8 mouse cellular contexts compared by ENCODE assay signal in genomic region chr14:77141324-77142282, GRCm38 (mm10). TPM values are rescaled to one million over a fixed set of nuclear protein-coding genes. Genes with fewer than 3 reads are reported as not detected.
DNase-seq lines count a peak whose midpoint lies in the region; ATAC-seq lines count a peak whose summit lies in the region.

No protein-coding gene starts in this region.

- DNase-seq in ovary, postnatal 10 days (ENCODE audit: low spot score) = peak; percentile 53
- no peak for DNase-seq in ovary, adult 18-20 months (ENCODE audit: low spot score)
- DNase-seq in cerebellum, postnatal 36 days = peak; percentile 74 to 87
- peak; percentile 85 for DNase-seq in gastrocnemius, postnatal 10 days
- DNase-seq in intestine, embryonic 14.5 days (ENCODE audit: low spot score) = peak; percentile 87
- peak; percentile 89 for DNase-seq in limb, embryonic 11.5 days (ENCODE audit: low spot score)
- DNase-seq in natural killer cell, adult 2 months (ENCODE audit: low spot score in 2 of 2) = peak; percentile 45 to 61
- peak; percentile 81 for DNase-seq in telencephalon, adult 2 months (ENCODE audit: low read depth, low spot score)

- no peak overlapping the region for H3K4me3 ChIP-seq in intestine, embryonic 14.5 days (ENCODE audit: low read depth, low read length)
- no peak overlapping the region for H3K4me3 ChIP-seq in limb, embryonic 11.5 days (ENCODE audit: low read depth, low read length)

- WGBS in intestine, embryonic 14.5 days = 24% methylated on average over 17 of the region's 17 CpGs
- WGBS in limb, embryonic 11.5 days = 33% methylated on average over 16 of the region's 17 CpGs

- peak overlapping the region; percentile 29; the same call in 1 of the 2 replicates for H3K4me2 ChIP-seq in intestine, embryonic 14.5 days (ENCODE audit: low read length)
- no peak overlapping the region for H3K4me2 ChIP-seq in limb, embryonic 11.5 days (ENCODE audit: low read depth, severe bottlenecking)

- ATAC-seq in intestine, embryonic 14.5 days (replicated peaks; ENCODE audit: low FRiP score, low TSS enrichment, low read depth) = peak; percentile 77; the same call in 1 of the 2 replicates
- ATAC-seq in limb, embryonic 11.5 days (ENCODE audit: insufficient number of reproducible peaks, low FRiP score, low TSS enrichment, low read depth) = no peak

- H3K9ac ChIP-seq in intestine, embryonic 14.5 days (ENCODE audit: low read length) = no peak overlapping the region
- no peak overlapping the region for H3K9ac ChIP-seq in limb, embryonic 11.5 days (ENCODE audit: low read length)

- no peak overlapping the region for H3K27ac ChIP-seq in intestine, embryonic 14.5 days (ENCODE audit: low read depth)
- no peak overlapping the region for H3K27ac ChIP-seq in limb, embryonic 11.5 days (replicated peaks; ENCODE audit: low read depth, low read length)

- H3K9me3 ChIP-seq in intestine, embryonic 14.5 days (ENCODE audit: control insufficient read depth, low read length) = no peaks in the 10 kb centered on the region
- H3K9me3 ChIP-seq in limb, embryonic 11.5 days (ENCODE audit: control insufficient read depth, low read length) = no peaks in the 10 kb centered on the region

- H3K36me3 ChIP-seq in intestine, embryonic 14.5 days (ENCODE audit: control insufficient read depth, insufficient read depth, low read length) = no peaks in the 10 kb centered on the region
- no peaks in the 10 kb centered on the region for H3K36me3 ChIP-seq in limb, embryonic 11.5 days (ENCODE audit: control insufficient read depth, insufficient read depth, low read length)

- no peaks in the 10 kb centered on the region for H3K27me3 ChIP-seq in intestine, embryonic 14.5 days (replicated peaks; ENCODE audit: control insufficient read depth, insufficient read depth, low read length)
- H3K27me3 ChIP-seq in limb, embryonic 11.5 days (ENCODE audit: control insufficient read depth, insufficient read depth, low read length) = no peaks in the 10 kb centered on the region

- no peaks in the 10 kb centered on the region for H3K4me1 ChIP-seq in intestine, embryonic 14.5 days (replicated peaks; ENCODE audit: control insufficient read depth, insufficient read depth, low read length)
- H3K4me1 ChIP-seq in limb, embryonic 11.5 days (ENCODE audit: control insufficient read depth, insufficient read depth, low read length) = no peaks in the 10 kb centered on the region

RNA-seq across cellular contexts. Expression of gene Enox1, which starts 15.0 kb away (rescaled TPM):
- 1 to 10 TPM; 3.5 to 4.3 TPM for total RNA-seq in gastrocnemius, postnatal 10 days (2021)
- 5.9 and 6.2 TPM in 2 replicates for polyA plus RNA-seq in intestine, embryonic 14.5 days (2014; fragmentation: Nextera tagmentation; extraction: Ambion mirVana)
- polyA plus RNA-seq in limb, embryonic 11.5 days (2014; fragmentation: Nextera tagmentation; extraction: Ambion mirVana) = 5.6 and 7.1 TPM in 2 replicates
